10 mouse cellular contexts compared by ENCODE assay signal in the genomic region with DNA sequence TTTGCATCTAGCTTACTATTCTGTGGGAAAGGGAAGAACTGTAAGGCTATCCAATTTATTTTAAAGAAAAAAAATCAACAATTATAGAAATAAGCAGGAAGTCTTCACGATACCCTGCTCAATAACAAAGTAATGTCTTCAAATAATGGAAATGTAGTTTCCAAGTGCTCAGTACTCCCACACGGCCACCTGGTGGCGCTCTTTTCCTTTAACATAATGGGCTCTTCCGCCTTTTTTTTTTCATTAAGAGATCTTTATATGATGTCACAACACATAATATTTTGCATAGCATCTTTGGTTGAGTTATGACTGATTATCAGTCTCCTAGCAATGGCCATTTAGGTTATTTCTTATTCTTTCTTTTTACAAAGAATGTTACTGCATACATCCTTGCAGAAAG. TPM values are rescaled to one million over a fixed set of nuclear protein-coding genes. Genes with fewer than 3 reads are reported as not detected.
DNase-seq lines count a peak whose midpoint lies in the region; ATAC-seq and TF ChIP-seq lines count a peak whose summit lies in the region.
"Had no signal": no experiment of that assay in that cellular context is flagged by ENCODE, and none has a peak within 500 bp of the region (broad histone marks: within the 10 kb centered on the region; RNA-seq: fewer than 3 reads in every experiment).

No protein-coding gene starts in this region.

- TF ChIP-seq POLR2A in MEL (IDR thresholded peaks at IDR 0.05; ENCODE audit: control insufficient read depth in 1 of 2, insufficient read depth in 1 of 2, low read depth in 1 of 2, low read length in 2 of 2, poor library complexity in 1 of 2), result no peak

- 47% methylated on average over 4 of the region's 4 CpGs for WGBS in midbrain, embryonic 11.5 days
- WGBS in midbrain, embryonic 15.5 days, result 50% methylated on average over 4 of the region's 4 CpGs

- H3K4me2 ChIP-seq in midbrain, embryonic 11.5 days, result no peak overlapping the region
- no peak overlapping the region for H3K4me2 ChIP-seq in midbrain, embryonic 15.5 days
- H3K4me2 ChIP-seq: midbrain, embryonic 12.5 days had no signal

- peak; percentile 57 for TF ChIP-seq RAD21 in MEL (IDR thresholded peaks at IDR 0.05; ENCODE audit: low read depth, low read length)

- TF ChIP-seq EP300 in MEL (IDR thresholded peaks at IDR 0.05; ENCODE audit: low read depth in 1 of 2, low read length in 2 of 2), result no peak

- H3K36me3 ChIP-seq in midbrain, embryonic 11.5 days (ENCODE audit: control insufficient read depth, insufficient read depth, low read length), result no peaks in the 10 kb centered on the region
- H3K36me3 ChIP-seq in midbrain, embryonic 15.5 days (replicated peaks), result no peaks in the 10 kb centered on the region
- no peaks in the 10 kb centered on the region for H3K36me3 ChIP-seq in MEL (ENCODE audit: control insufficient read depth in 1 of 2, insufficient read depth in 2 of 2, low read length in 2 of 2)
- H3K36me3 ChIP-seq: midbrain, embryonic 12.5 days had no signal

- H3K4me3 ChIP-seq in midbrain, embryonic 11.5 days (ENCODE audit: low read depth, low read length), result no peak overlapping the region
- no peak overlapping the region for H3K4me3 ChIP-seq in midbrain, embryonic 15.5 days
- no peak overlapping the region for H3K4me3 ChIP-seq in MEL (ENCODE audit: control insufficient read depth in 1 of 2, insufficient read depth in 1 of 2, low read depth in 2 of 2, low read length in 2 of 2)
- H3K4me3 ChIP-seq: midbrain, embryonic 12.5 days had no signal

- no peak overlapping the region for H3K27ac ChIP-seq in midbrain, embryonic 11.5 days (ENCODE audit: low read depth, low read length)
- no peak overlapping the region for H3K27ac ChIP-seq in midbrain, embryonic 15.5 days
- no peak overlapping the region for H3K27ac ChIP-seq in MEL (ENCODE audit: control insufficient read depth, low read depth, low read length)
- H3K27ac ChIP-seq: midbrain, embryonic 12.5 days had no signal

- peak; percentile 46 to 66 (median 57) for TF ChIP-seq CTCF in MEL (IDR thresholded peaks at IDR 0.05 in 2 of 3, conservative IDR thresholded peaks at IDR 0.05 in 1 of 3; ENCODE audit: control insufficient read depth in 1 of 3, insufficient read depth in 1 of 3, low read depth in 2 of 3, low read length in 3 of 3, poor library complexity in 1 of 3, severe bottlenecking in 1 of 3)

- no peaks in the 10 kb centered on the region for H3K4me1 ChIP-seq in midbrain, embryonic 11.5 days (ENCODE audit: control insufficient read depth, insufficient read depth, low read length)
- no peaks in the 10 kb centered on the region for H3K4me1 ChIP-seq in midbrain, embryonic 15.5 days
- H3K4me1 ChIP-seq in MEL (ENCODE audit: control insufficient read depth in 1 of 2, insufficient read depth in 2 of 2, low read length in 2 of 2), result no peaks in the 10 kb centered on the region

- H3K9me3 ChIP-seq in midbrain, embryonic 11.5 days (ENCODE audit: control insufficient read depth, low read length), result no peaks in the 10 kb centered on the region
- no peaks in the 10 kb centered on the region for H3K9me3 ChIP-seq in midbrain, embryonic 15.5 days
- no peaks in the 10 kb centered on the region for H3K9me3 ChIP-seq in MEL (replicated peaks; ENCODE audit: insufficient read depth, low read length)
- H3K9me3 ChIP-seq: midbrain, embryonic 12.5 days had no signal

- DNase-seq in heart, postnatal 4 days, result peak; percentile 5
- DNase-seq in heart, adult 11 months, result no peak
- peak; percentile 87 for DNase-seq in midbrain, embryonic 11.5 days (ENCODE audit: low spot score, missing footprints)
- DNase-seq in MEL (ENCODE audit: low read depth, low spot score), result peak; percentile 55
- DNase-seq in cerebellum, adult 11 months, result no peak
- DNase-seq in urinary bladder, postnatal 25 days (ENCODE audit: low spot score), result no peak
- DNase-seq: right cerebral cortex, postnatal 25 days had no signal

- H3K79me2 ChIP-seq in MEL (ENCODE audit: control insufficient read depth, insufficient read depth, low read length, poor library complexity), result no peaks in the 10 kb centered on the region

- H3K9ac ChIP-seq in midbrain, embryonic 11.5 days (ENCODE audit: low read length), result no peak overlapping the region
- H3K9ac ChIP-seq in midbrain, embryonic 15.5 days, result no peak overlapping the region
- H3K9ac ChIP-seq in MEL (ENCODE audit: control insufficient read depth, low read depth, low read length, poor library complexity, severe bottlenecking), result no peak overlapping the region
- H3K9ac ChIP-seq: midbrain, embryonic 12.5 days had no signal

- no peak for ATAC-seq in midbrain, embryonic 11.5 days (ENCODE audit: low FRiP score)
- no peak for ATAC-seq in midbrain, embryonic 15.5 days (replicated peaks)
- peak; percentile 83 for ATAC-seq in megakaryocyte progenitor cell, adult 5-6 weeks (replicated peaks; ENCODE audit: poor library complexity)

- no peaks in the 10 kb centered on the region for H3K27me3 ChIP-seq in midbrain, embryonic 11.5 days (ENCODE audit: control insufficient read depth, insufficient read depth, low read length)
- no peaks in the 10 kb centered on the region for H3K27me3 ChIP-seq in midbrain, embryonic 15.5 days (replicated peaks)
- peaks cover under 1 to 2% of the 10 kb centered on the region in 2 experiments for H3K27me3 ChIP-seq in MEL (ENCODE audit: control insufficient read depth in 1 of 2, insufficient read depth in 2 of 2, low read length in 2 of 2)

TF ChIP-seq in MEL, 35 proteins besides CTCF, POLR2A, EP300 and RAD21:
- TF ChIP-seq ZMIZ1 (IDR thresholded peaks at IDR 0.05; ENCODE audit: low read depth, low read length) (no peak), ZNF384 (IDR thresholded peaks at IDR 0.05; ENCODE audit: low read depth, low read length) (peak; percentile 96), USF2 (IDR thresholded peaks at IDR 0.05; ENCODE audit: borderline replicate concordance in 1 of 2, insufficient read depth in 1 of 2, low read depth in 1 of 2, low read length in 2 of 2) (no peak), TBP (IDR thresholded peaks at IDR 0.05; ENCODE audit: low read depth, low read length) (no peak), CHD1 (IDR thresholded peaks at IDR 0.05; ENCODE audit: low read depth, low read length) (no peak), MAFK (IDR thresholded peaks at IDR 0.05; ENCODE audit: borderline replicate concordance, low read depth, low read length) (no peak), CHD2 (IDR thresholded peaks at IDR 0.05; ENCODE audit: low read length) (no peak), SMC3 (IDR thresholded peaks at IDR 0.05; ENCODE audit: low read depth, low read length) (peak; percentile 50), KAT2A (conservative IDR thresholded peaks at IDR 0.05; ENCODE audit: low read depth, low read length) (no peak)

RNA-seq across cellular contexts. Expression of gene Kbtbd8, which starts 29.0 kb away (rescaled TPM):
- under 1 TPM; 0.24 to 0.32 TPM for total RNA-seq in heart, postnatal 4 days (2021)
- polyA plus RNA-seq in midbrain, embryonic 11.5 days (2014; fragmentation: Nextera tagmentation; extraction: Ambion mirVana), result 10.1 TPM in 2 replicates
- polyA plus RNA-seq in midbrain, embryonic 15.5 days (2015; fragmentation: Nextera tagmentation; extraction: Ambion mirVana), result 4.1 and 4.2 TPM in 2 replicates
- 10.4 and 13.5 TPM in 2 replicates for total RNA-seq in MEL (2012; rRNA removed)
- 1 to 10 TPM in 1 of 2 experiments, not detected in 1; 7.0 TPM for polyA plus RNA-seq in MEL (2012; ENCODE audit: insufficient read depth in 1 of 2, insufficient read length in 2 of 2, low read depth in 1 of 2, low replicate concordance in 2 of 2, missing spikeins in 1 of 2)
- 6.3 and 10.0 TPM in 2 replicates for total RNA-seq in megakaryocyte progenitor cell, adult 5-6 weeks (2015)
- total RNA-seq in megakaryocyte progenitor cell, adult 5-6 weeks (2017), result 10.1 and 13.9 TPM in 2 replicates

Comparison
In these comparisons a context has a peak if more than half of its experiments do, and no peak if none do; other contexts are left out.
1. DNase-seq: peak in heart, postnatal 4 days (single experiment), midbrain, embryonic 11.5 days (single experiment) and MEL (single experiment); none in heart, adult 11 months (single experiment), cerebellum, adult 11 months (single experiment) and urinary bladder, postnatal 25 days (single experiment).